Mouse (Mus musculus) cerebellum, adult 2 months (tissue): ENCODE measurements at regions not wholly inside any gene's neighbourhood (a gene's known extent, or its start where the extent isn't known, plus 50 kb on each side); places are given as distances from the start of the nearest gene placed in this dataset.
"Not testable (repeated sequence)": the region's sequence is repeated elsewhere in the genome, so short reads cannot be mapped to it uniquely, and the experiment has no call there.

Experiments used
- CTCF ChIP-seq: fragments of 200-500 bp; IDR thresholded peaks from 2 replicates; pipeline ENCODE4 v1.5.1; 2011; ENCODE audit warnings: low read depth, mild to moderate bottlenecking, control low read depth, low read length, moderate library complexity, borderline replicate concordance; ENCODE audit not compliant: insufficient read depth
- POLR2A ChIP-seq: fragments of 200-500 bp; IDR thresholded peaks from 2 replicates; pipeline ENCODE4 v1.6.1; 2011; ENCODE audit warnings: low read length, control low read depth, borderline replicate concordance; ENCODE audit not compliant: insufficient read depth

- not testable (repeated sequence) for TF ChIP-seq POLR2A, CTCF
Observed at GRCm38 (mm10) chr7:29639591-29639990, 87.2 kb downstream of the Catsperg2 start.
